Mouse (Mus musculus) embryo, embryonic 11 days (tissue): ENCODE measurements around the gene Mtch2.
"Not testable (repeated sequence)": the region's sequence is repeated elsewhere in the genome, so short reads cannot be mapped to it uniquely, and the experiment has no call there.

Experiments used
- DNase-seq: peaks from one replicate; pipeline ENCODE4 v3.0.0-alpha.2; 2015

The Mtch2 gene

GRCm38 (mm10) chr2:90846955-90847680, at the start of gene Mtch2:
Gene Mtch2, plus strand, starts transcription at chr2:90847155.
- DNase-seq, result peak; percentile 99

- DNase-seq, result no peak
Measured at GRCm38 (mm10) chr2:90808241-90809126, 38.5 kb upstream of the Mtch2 start.

- DNase-seq, result no peak
Measured at GRCm38 (mm10) chr2:90810751-90811150, 36.2 kb upstream of the Mtch2 start.

- no peak for DNase-seq
Measured at GRCm38 (mm10) chr2:90815266-90815665, 31.7 kb upstream of the Mtch2 start.

- DNase-seq, result no peak
Measured at GRCm38 (mm10) chr2:90816144-90816543, 30.8 kb upstream of the Mtch2 start.

GRCm38 (mm10) chr2:90818710-90819109, 28.2 kb upstream of the Mtch2 start:
- DNase-seq, result no peak

GRCm38 (mm10) chr2:90820894-90821293, 26.1 kb upstream of the Mtch2 start:
- no peak for DNase-seq

- DNase-seq, result no peak
Measured at GRCm38 (mm10) chr2:90822978-90823377, 24.0 kb upstream of the Mtch2 start.

GRCm38 (mm10) chr2:90823781-90824180, 23.2 kb upstream of the Mtch2 start:
- no peak for DNase-seq

- not testable (repeated sequence) for DNase-seq
Measured at GRCm38 (mm10) chr2:90824528-90824927, 22.4 kb upstream of the Mtch2 start.

- DNase-seq, result no peak
Measured at GRCm38 (mm10) chr2:90825515-90826172, 21.3 kb upstream of the Mtch2 start.

- no peak for DNase-seq
Measured at GRCm38 (mm10) chr2:90828739-90829138, 18.2 kb upstream of the Mtch2 start.

GRCm38 (mm10) chr2:90833502-90833901, 13.5 kb upstream of the Mtch2 start:
- DNase-seq, result no peak

GRCm38 (mm10) chr2:90838621-90839020, 8.3 kb upstream of the Mtch2 start:
- no peak for DNase-seq

- DNase-seq, result no peak
Measured at GRCm38 (mm10) chr2:90843666-90844065, 3.3 kb upstream of the Mtch2 start.

GRCm38 (mm10) chr2:90844262-90844661, 2.7 kb upstream of the Mtch2 start:
- DNase-seq, result no peak

GRCm38 (mm10) chr2:90845234-90845633, 1.7 kb upstream of the Mtch2 start:
- DNase-seq, result no peak

GRCm38 (mm10) chr2:90846171-90846570, 784 bp upstream of the Mtch2 start:
- no peak for DNase-seq

- no peak for DNase-seq
Measured at GRCm38 (mm10) chr2:90846597-90846954, 379 bp upstream of the Mtch2 start.

- DNase-seq, result peak; percentile 23
Measured at GRCm38 (mm10) chr2:90847681-90848050, 711 bp downstream of the Mtch2 start.

- DNase-seq, result no peak
Measured at GRCm38 (mm10) chr2:90848331-90848730, 1.4 kb downstream of the Mtch2 start.

- no peak for DNase-seq
Measured at GRCm38 (mm10) chr2:90850401-90850800, 3.4 kb downstream of the Mtch2 start.

- DNase-seq, result no peak
Measured at GRCm38 (mm10) chr2:90861486-90861885, 14.5 kb downstream of the Mtch2 start.

GRCm38 (mm10) chr2:90864184-90864583, 17.2 kb downstream of the Mtch2 start:
- DNase-seq, result no peak
